Comparison of ENCODE assay signal across 13 mouse cellular contexts in genomic region chr9:109863085-109863484, GRCm38 (mm10). TPM values are rescaled to one million over a fixed set of nuclear protein-coding genes. Genes with fewer than 3 reads are reported as not detected.
DNase-seq lines count a peak whose midpoint lies in the region; ATAC-seq and TF ChIP-seq lines count a peak whose summit lies in the region.
"Had no signal": no experiment of that assay in that cellular context is flagged by ENCODE, and none has a peak within 500 bp of the region (broad histone marks: within the 10 kb centered on the region; RNA-seq: fewer than 3 reads in every experiment).

No protein-coding gene starts in this region.

- TF ChIP-seq EP300 in heart, postnatal 0 days (IDR thresholded peaks at IDR 0.05; ENCODE audit: low read depth) = no peak

- peak overlapping the region; percentile 49; the same call in 1 of the 2 replicates for H3K4me2 ChIP-seq in heart, postnatal 0 days (ENCODE audit: low read depth, low read length)
- 0 out of 2 replicates have a peak overlapping the region, but pooled peaks have one; percentile 46 for H3K4me2 ChIP-seq in intestine, embryonic 16.5 days (ENCODE audit: low read depth, low read length)

- H3K9me3 ChIP-seq in heart, postnatal 0 days (replicated peaks; ENCODE audit: control insufficient read depth, low read length) = no peaks in the 10 kb centered on the region
- H3K9me3 ChIP-seq in G1E (replicated peaks) = no peaks in the 10 kb centered on the region
- no peaks in the 10 kb centered on the region for H3K9me3 ChIP-seq in intestine, embryonic 16.5 days (ENCODE audit: control insufficient read depth, low read length)
- H3K9me3 ChIP-seq: limb, embryonic 13.5 days had no signal

- H3K4me3 ChIP-seq in heart, postnatal 0 days (ENCODE audit: low read depth, low read length) = 0 out of 2 replicates have a peak overlapping the region, but pooled peaks have one; percentile 16
- no peak overlapping the region; the same call in 1 of the 2 replicates for H3K4me3 ChIP-seq in G1E (ENCODE audit: low read depth, low read length)
- no peak overlapping the region for H3K4me3 ChIP-seq in intestine, embryonic 16.5 days (ENCODE audit: low read length)

- 8% methylated on average over 3 of the region's 3 CpGs for WGBS in heart, postnatal 0 days
- WGBS in intestine, embryonic 16.5 days = 46% methylated on average over 3 of the region's 3 CpGs

- TF ChIP-seq CTCF in heart, postnatal 0 days (IDR thresholded peaks at IDR 0.05; ENCODE audit: low read depth) = no peak
- TF ChIP-seq CTCF in G1E (IDR thresholded peaks at IDR 0.05; ENCODE audit: low read depth, low read length) = no peak

- no peak for DNase-seq in heart, postnatal 0 days (ENCODE audit: low spot score)
- no peak for DNase-seq in heart, postnatal 36 days
- DNase-seq in 416B (ENCODE audit: low read depth) (peak; percentile 59), G1E (ENCODE audit: low spot score) (no peak)
- DNase-seq in gastrocnemius, adult 8-10 months (ENCODE audit: low spot score in 2 of 2) = no peak
- DNase-seq in lung, postnatal 25 days (ENCODE audit: low spot score) = no peak
- no peak for DNase-seq in urinary bladder, postnatal 36 days (ENCODE audit: low spot score in 2 of 2)

- peaks cover 6% of the 10 kb centered on the region; the same call in 1 of the 2 replicates for H3K4me1 ChIP-seq in heart, postnatal 0 days (ENCODE audit: control insufficient read depth, insufficient read depth)
- peaks cover 34% of the 10 kb centered on the region for H3K4me1 ChIP-seq in G1E (ENCODE audit: insufficient read depth, low read depth, low read length)
- no peaks in the 10 kb centered on the region for H3K4me1 ChIP-seq in intestine, embryonic 16.5 days (ENCODE audit: control insufficient read depth, insufficient read depth, low read length)
- H3K4me1 ChIP-seq: limb, embryonic 13.5 days had no signal

- H3K27ac ChIP-seq in heart, postnatal 0 days (ENCODE audit: low read depth) = no peak overlapping the region
- H3K27ac ChIP-seq in intestine, embryonic 16.5 days (ENCODE audit: low read length) = no peak overlapping the region
- H3K27ac ChIP-seq: kidney, postnatal 0 days; limb, embryonic 13.5 days had no signal

- no peak for ATAC-seq in heart, postnatal 0 days (ENCODE audit: insufficient read depth, low read depth)
- ATAC-seq in G1E (ENCODE audit: extremely low read depth, insufficient number of reproducible peaks, low FRiP score, poor library complexity, severe bottlenecking) = peak; percentile 56
- ATAC-seq in intestine, embryonic 16.5 days = no peak

- intact Hi-C loops in heart, postnatal 36 days (cut with DNase I) = loop anchor here (5.0 kb wide), 1 partner anchor 736 kb away; no protein-coding TSS in a partner anchor

- H3K27me3 ChIP-seq in heart, postnatal 0 days (ENCODE audit: control insufficient read depth, insufficient read depth, low read length) = 0 out of 2 replicates have a peak, but pooled peaks cover 7% of the 10 kb centered on the region
- H3K27me3 ChIP-seq in G1E (ENCODE audit: insufficient read depth, low read length) = peaks cover 18% of the 10 kb centered on the region
- no peaks in the 10 kb centered on the region for H3K27me3 ChIP-seq in intestine, embryonic 16.5 days (replicated peaks; ENCODE audit: control insufficient read depth, insufficient read depth, low read length)
- H3K27me3 ChIP-seq: Patski had no signal

- no peaks in the 10 kb centered on the region for H3K36me3 ChIP-seq in heart, postnatal 0 days (replicated peaks; ENCODE audit: control insufficient read depth, insufficient read depth, low read length)
- H3K36me3 ChIP-seq in G1E (replicated peaks) = no peaks in the 10 kb centered on the region
- H3K36me3 ChIP-seq in intestine, embryonic 16.5 days (ENCODE audit: control insufficient read depth, insufficient read depth, low read length) = no peaks in the 10 kb centered on the region
- H3K36me3 ChIP-seq: limb, embryonic 13.5 days had no signal

- H3K9ac ChIP-seq in heart, postnatal 0 days (replicated peaks; ENCODE audit: low read depth, low read length) = no peak overlapping the region
- peak overlapping the region; percentile 27; the same call in 1 of the 2 replicates for H3K9ac ChIP-seq in intestine, embryonic 16.5 days (ENCODE audit: low read depth, low read length)

RNA-seq across cellular contexts. Expression of gene Cdc25a, which starts 12.3 kb away (rescaled TPM):
- 7.7 and 14.3 TPM in 2 replicates for total RNA-seq in heart, postnatal 0 days (2014; rRNA removed; ENCODE audit: low replicate concordance)
- 7.0 TPM in 2 replicates for polyA plus RNA-seq in heart, postnatal 0 days (2015; fragmentation: Nextera tagmentation; extraction: Ambion mirVana)
- total RNA-seq in heart, postnatal 36 days (2021) = 1 to 10 TPM; 4.4 to 6.3 TPM
- total RNA-seq in G1E (2014; fragmentation: Nextera tagmentation) (37.1 and 38.5 TPM in 2 replicates), G1E (2017) (44.0 and 46.4 TPM in 2 replicates)
- 102 and 128 TPM in 2 replicates for polyA plus RNA-seq in G1E (2012)
- 31.2 and 31.3 TPM in 2 replicates for polyA plus RNA-seq in intestine, embryonic 16.5 days (2015; fragmentation: Nextera tagmentation; extraction: Ambion mirVana)
- total RNA-seq in gastrocnemius, adult 8-10 months (2022) = 1 to 10 TPM; 4.1 to 5.7 (median 4.6) TPM

RNA-seq across cellular contexts. Expression of gene Camp, which starts 13.7 kb away (rescaled TPM):
- total RNA-seq in heart, postnatal 0 days (2014; rRNA removed; ENCODE audit: low replicate concordance) = 8.4 TPM in 1 of 2 replicates, not detected in the other
- 0.89 and 1.2 TPM in 2 replicates for polyA plus RNA-seq in heart, postnatal 0 days (2015; fragmentation: Nextera tagmentation; extraction: Ambion mirVana)
- total RNA-seq in heart, postnatal 36 days (2021) = not detected
- total RNA-seq in G1E (2014; fragmentation: Nextera tagmentation) = not detected in 2 replicates
- not detected in 2 replicates for total RNA-seq in G1E (2017)
- 0.12 TPM in 1 of 2 replicates, not detected in the other for polyA plus RNA-seq in G1E (2012)
- polyA plus RNA-seq in intestine, embryonic 16.5 days (2015; fragmentation: Nextera tagmentation; extraction: Ambion mirVana) = 1.9 and 3.5 TPM in 2 replicates
- not detected for total RNA-seq in gastrocnemius, adult 8-10 months (2022)
- total RNA-seq: heart, postnatal 25 days; layer of hippocampus, postnatal 36 days had no signal
- polyA plus RNA-seq: Patski had no signal

RNA-seq across cellular contexts. Expression of gene Nme6, which starts 30.5 kb away (rescaled TPM):
- 30.4 and 37.3 TPM in 2 replicates for total RNA-seq in heart, postnatal 0 days (2014; rRNA removed; ENCODE audit: low replicate concordance)
- polyA plus RNA-seq in heart, postnatal 0 days (2015; fragmentation: Nextera tagmentation; extraction: Ambion mirVana) = 42.2 and 48.2 TPM in 2 replicates
- 10 to 100 TPM; 17.9 to 18.5 TPM for total RNA-seq in heart, postnatal 36 days (2021)
- 45.6 and 63.6 TPM in 2 replicates for total RNA-seq in G1E (2014; fragmentation: Nextera tagmentation)
- total RNA-seq in G1E (2017) = 33.4 and 44.1 TPM in 2 replicates
- polyA plus RNA-seq in G1E (2012) = 7.6 and 13.6 TPM in 2 replicates
- 97.0 and 98.7 TPM in 2 replicates for polyA plus RNA-seq in intestine, embryonic 16.5 days (2015; fragmentation: Nextera tagmentation; extraction: Ambion mirVana)
- total RNA-seq in gastrocnemius, adult 8-10 months (2022) = 10 to 100 TPM; 29.2 to 35.4 (median 33.5) TPM

RNA-seq across cellular contexts. Expression of gene Spink8, which starts 51.0 kb away (rescaled TPM):
- not detected in 2 replicates for total RNA-seq in heart, postnatal 0 days (2014; rRNA removed; ENCODE audit: low replicate concordance)
- polyA plus RNA-seq in heart, postnatal 0 days (2015; fragmentation: Nextera tagmentation; extraction: Ambion mirVana) = not detected in 2 replicates
- not detected for total RNA-seq in heart, postnatal 36 days (2021)
- total RNA-seq in G1E (2014; fragmentation: Nextera tagmentation) = not detected in 2 replicates
- total RNA-seq in G1E (2017) = 15.7 and 16.0 TPM in 2 replicates
- not detected in 2 replicates for polyA plus RNA-seq in G1E (2012)
- polyA plus RNA-seq in intestine, embryonic 16.5 days (2015; fragmentation: Nextera tagmentation; extraction: Ambion mirVana) = 0.18 and 0.67 TPM in 2 replicates
- not detected for total RNA-seq in gastrocnemius, adult 8-10 months (2022)
- total RNA-seq: heart, postnatal 25 days had no signal
- polyA plus RNA-seq: Patski had no signal
